Mouse (Mus musculus): ENCODE measurements around the gene Tipin.

Gene Tipin

DNA sequence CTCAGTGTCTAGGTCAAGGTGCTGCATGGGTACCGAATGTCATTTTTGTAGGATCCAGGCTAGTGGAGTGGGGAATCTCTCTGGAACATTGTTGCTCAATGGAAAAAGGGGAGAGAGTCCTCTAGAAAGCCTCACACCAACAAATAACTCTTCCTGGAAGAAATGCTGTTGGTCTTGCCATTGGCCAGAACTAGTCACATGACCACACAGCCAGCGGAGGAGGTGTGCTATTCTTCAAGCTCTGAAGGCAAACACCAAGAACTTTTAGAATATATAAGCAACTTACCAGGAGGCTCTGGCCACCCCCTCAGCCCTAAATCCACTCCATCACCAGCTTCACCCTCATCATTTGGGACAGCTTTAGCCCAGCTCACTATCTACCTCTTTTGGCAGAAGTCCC, 62.3 kb downstream of the Tipin start:
- in situ Hi-C loops (cut with MboI) = no loop called here

- in situ Hi-C loops (cut with MboI) = no loop called here
These were observed 64.5 kb downstream of the Tipin start for GRCm38 (mm10) chr9:64345931-64346330.

- in situ Hi-C loops (cut with MboI) = no loop called here
These were observed 66.0 kb downstream of the Tipin start for GRCm38 (mm10) chr9:64347377-64347776.

- in situ Hi-C loops (cut with MboI) = no loop called here
These were observed 68.1 kb downstream of the Tipin start for GRCm38 (mm10) chr9:64349490-64349889.

- in situ Hi-C loops (cut with MboI) = no loop called here
These were observed 69.8 kb downstream of the Tipin start for GRCm38 (mm10) chr9:64351191-64351590.

Data from mature B cell (primary cell).